Mouse (Mus musculus) kidney, embryonic 16.5 days (tissue): ENCODE data around the gene Ces1c. TPM values are rescaled to one million over a fixed set of nuclear protein-coding genes. Genes with fewer than 3 reads are reported as not detected.

Experiments used
- ATAC-seq: fragments of 200-750 bp; cut with Nextera tagmentation; 2 replicates; pipeline ENCODE4 v1.8.0; 2017; ENCODE audit warnings: moderate TSS enrichment; ENCODE audit not compliant: low FRiP score, low TSS enrichment
- H3K27ac ChIP-seq: fragments of 300-500 bp; sonication (generic); 2 replicates; pipeline ENCODE4 v1.5.1; 2014; ENCODE audit warnings: low read length
- H3K27me3 ChIP-seq: fragments of 300-500 bp; sonication (generic); 2 replicates; pipeline ENCODE4 v1.6.1; 2014; ENCODE audit warnings: low read length, control low read depth, mixed read lengths; ENCODE audit not compliant: insufficient read depth
- H3K36me3 ChIP-seq: fragments of 300-500 bp; sonication (generic); 2 replicates; pipeline ENCODE4 v1.6.1; 2014; ENCODE audit warnings: low read length, control low read depth, mixed read lengths; ENCODE audit not compliant: insufficient read depth
- H3K4me1 ChIP-seq: fragments of 300-500 bp; sonication (generic); 2 replicates; pipeline ENCODE4 v1.6.1; 2014; ENCODE audit warnings: low read length, control low read depth, mixed read lengths; ENCODE audit not compliant: insufficient read depth
- H3K4me2 ChIP-seq: fragments of 300-500 bp; sonication (generic); replicated peaks from 2 replicates; pipeline ENCODE4 v1.6.1; 2014; ENCODE audit warnings: low read depth, low read length
- H3K4me3 ChIP-seq: fragments of 300-500 bp; sonication (generic); 2 replicates; pipeline ENCODE4 v1.5.1; 2014; ENCODE audit warnings: mild to moderate bottlenecking, low read length
- H3K9ac ChIP-seq: fragments of 300-500 bp; sonication (generic); replicated peaks from 2 replicates; pipeline ENCODE4 v1.6.1; 2014; ENCODE audit warnings: low read length
- H3K9me3 ChIP-seq: fragments of 300-500 bp; sonication (generic); 2 replicates; pipeline ENCODE4 v1.6.1; 2016; ENCODE audit warnings: low read length, control low read depth
- WGBS: fragments of 180-500 bp; shearing (Covaris S2); extraction: QIAGEN DNeasy Blood & Tissue Kit; methylation state at CpG from one replicate; pipeline ENCODE4 v1.1.7; 2014; 5-methylcytosine and 5-hydroxymethylcytosine counted together
- polyA plus RNA-seq: library from polyadenylated mRNA; unstranded; fragments of >200 nt; fragmentation: Nextera tagmentation; extraction: Ambion mirVana; gene quantifications from 2 replicates; pipeline ENCODE4 v1.2.1, GENCODE M21; 2015

The Ces1c gene
- polyA plus RNA-seq, result 0.09 TPM in 1 of 2 replicates, not detected in the other

DNA sequence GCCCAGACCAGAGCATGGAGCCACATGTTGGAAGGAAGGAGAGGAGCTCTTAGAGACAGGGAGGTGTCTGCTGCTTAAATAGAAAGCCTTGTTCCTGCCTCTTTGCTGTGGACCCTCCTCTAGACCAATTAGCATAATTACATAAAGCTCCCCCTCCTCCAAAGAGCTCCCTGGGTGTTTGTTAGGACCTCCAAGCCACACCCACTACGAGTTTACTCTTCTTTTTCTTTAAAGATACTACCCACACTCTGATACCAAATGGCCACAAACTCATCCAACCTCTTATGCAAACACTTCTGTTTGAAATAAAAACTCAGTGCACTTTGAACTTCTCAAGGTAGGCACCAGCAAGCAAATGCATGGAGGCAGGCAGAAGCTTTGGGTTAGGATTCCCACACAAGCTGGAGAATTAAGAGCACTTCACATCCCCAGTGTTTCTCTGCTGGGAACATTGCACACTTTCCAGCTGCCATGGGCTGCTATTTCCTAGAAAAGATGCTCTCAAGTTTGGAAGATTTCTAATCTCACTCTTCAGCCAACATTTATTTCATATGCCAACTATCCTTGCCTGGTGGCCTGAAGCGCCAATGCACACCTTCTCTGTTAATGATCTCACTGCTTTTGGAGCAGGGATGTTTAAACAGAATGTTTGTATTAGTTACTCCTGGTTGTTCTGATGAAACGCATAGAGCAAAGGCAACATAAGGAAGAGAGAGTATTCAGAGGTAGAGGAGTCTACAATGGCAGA, at the start of gene Ces1c:
Ces1c (minus strand) TSS at position 51 of the 748 bp plus-strand sequence.
- 82% methylated on average over 3 of the region's 3 CpGs for WGBS
- no peak within 1 kb of the TSS for H3K27ac ChIP-seq
- no peak within 1 kb of the TSS for H3K9ac ChIP-seq
- no peaks in the 10 kb centered on the region for H3K27me3 ChIP-seq
- no peak within 1 kb of the TSS for H3K4me2 ChIP-seq
- no peak for ATAC-seq
- no peaks in the 10 kb centered on the region for H3K36me3 ChIP-seq
- no peaks in the 10 kb centered on the region for H3K9me3 ChIP-seq
- no peaks in the 10 kb centered on the region for H3K4me1 ChIP-seq
- no peak within 1 kb of the TSS for H3K4me3 ChIP-seq

DNA sequence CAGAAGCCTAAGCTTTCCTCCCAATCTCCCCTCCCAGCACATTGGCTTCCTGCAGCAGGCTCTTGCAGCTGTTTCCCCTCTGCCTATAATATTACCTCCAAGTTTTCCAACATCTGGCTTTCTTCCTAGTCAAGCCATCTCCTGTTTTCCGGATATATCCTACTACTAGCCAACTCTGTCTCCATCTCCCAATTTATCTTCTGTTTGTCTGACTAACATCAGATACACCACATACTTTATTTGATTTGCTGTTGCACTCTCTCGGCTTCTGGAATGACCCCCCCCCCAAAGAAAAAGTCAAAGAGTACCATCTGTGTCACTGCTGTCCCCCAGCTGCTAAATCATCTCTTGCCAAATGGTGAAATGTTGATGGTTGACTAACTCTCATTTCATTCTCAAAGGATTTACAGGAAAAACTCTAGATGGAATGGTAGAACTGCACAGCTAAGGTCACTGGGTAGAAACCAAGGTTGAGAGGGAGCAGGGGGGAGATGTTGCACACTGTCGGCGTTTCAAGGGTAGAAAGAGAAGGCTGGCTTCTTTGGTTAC, 49.6 kb upstream of the Ces1c start:
- Histone ChIP-seq H3K9me3 (no peaks in the 10 kb centered on the region), H3K4me1 (peaks cover 7% of the 10 kb centered on the region; the same call in 1 of the 2 replicates), H3K36me3 (no peaks in the 10 kb centered on the region), H3K27me3 (no peaks in the 10 kb centered on the region), H3K9ac (no peak overlapping the region), H3K4me3 (no peak overlapping the region), H3K27ac (no peak overlapping the region), H3K4me2 (no peak overlapping the region)
- peak; percentile 42; the same call in 1 of the 2 replicates for ATAC-seq
- 19% methylated on average over 4 of the region's 4 CpGs for WGBS

DNA sequence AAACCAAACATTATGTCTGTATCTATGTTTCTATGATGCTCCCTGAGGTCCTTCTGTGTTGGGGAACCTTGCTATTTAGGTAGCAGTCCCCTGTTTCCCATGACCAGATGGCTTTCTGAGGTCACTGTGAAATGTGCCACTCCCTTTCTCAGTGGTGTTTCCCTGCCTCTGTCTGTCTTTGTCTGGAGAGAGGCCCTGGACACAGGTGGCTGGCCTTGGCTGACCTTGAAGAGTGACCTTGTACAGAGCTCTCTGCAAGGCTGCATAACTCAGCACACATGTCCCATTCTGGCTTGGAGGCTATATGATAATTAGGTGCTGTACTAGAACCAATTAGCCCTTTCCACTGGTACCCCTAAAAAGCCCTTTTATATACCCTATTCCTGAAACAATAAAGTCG, 45.5 kb upstream of the Ces1c start:
- 38% methylated on average over 1 of the region's 1 CpGs for WGBS

DNA sequence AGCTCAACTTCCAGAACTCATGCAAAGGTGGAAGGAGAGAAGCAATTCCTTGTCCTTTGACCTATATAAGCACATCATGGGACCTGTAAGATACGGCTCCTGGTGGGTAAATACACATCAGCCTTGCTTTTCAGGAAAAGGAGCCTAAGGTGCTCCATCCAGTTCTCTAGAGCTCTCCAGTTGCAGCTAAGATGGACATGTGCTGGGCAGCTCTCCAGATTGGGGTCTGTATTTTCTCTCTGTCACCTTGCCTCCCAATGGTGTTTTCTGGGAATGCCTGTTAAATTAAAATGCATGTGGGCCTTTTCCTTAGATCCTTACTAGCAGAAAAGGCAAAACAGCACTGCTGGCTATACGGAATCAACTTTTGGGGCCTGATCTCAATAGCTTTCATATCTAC, 43.5 kb upstream of the Ces1c start:
- WGBS, result 88% methylated on average over 2 of the region's 2 CpGs
- Histone ChIP-seq H3K27me3 (no peaks in the 10 kb centered on the region), H3K4me1 (peaks cover 7% of the 10 kb centered on the region; the same call in 1 of the 2 replicates), H3K9ac (no peak overlapping the region), H3K36me3 (no peaks in the 10 kb centered on the region), H3K9me3 (no peaks in the 10 kb centered on the region), H3K27ac (no peak overlapping the region), H3K4me2 (no peak overlapping the region), H3K4me3 (no peak overlapping the region)
- ATAC-seq, result no peak

More for the DNA sequence above, 45.5 kb upstream of the Ces1c start:
- Histone ChIP-seq H3K4me1 (peaks cover 7% of the 10 kb centered on the region; the same call in 1 of the 2 replicates), H3K4me2 (no peak overlapping the region), H3K9me3 (no peaks in the 10 kb centered on the region), H3K27me3 (no peaks in the 10 kb centered on the region), H3K36me3 (no peaks in the 10 kb centered on the region), H3K9ac (no peak overlapping the region), H3K27ac (no peak overlapping the region), H3K4me3 (no peak overlapping the region)
- ATAC-seq, result 0 out of 2 replicates have a peak, but pooled peaks have one; percentile 65

DNA sequence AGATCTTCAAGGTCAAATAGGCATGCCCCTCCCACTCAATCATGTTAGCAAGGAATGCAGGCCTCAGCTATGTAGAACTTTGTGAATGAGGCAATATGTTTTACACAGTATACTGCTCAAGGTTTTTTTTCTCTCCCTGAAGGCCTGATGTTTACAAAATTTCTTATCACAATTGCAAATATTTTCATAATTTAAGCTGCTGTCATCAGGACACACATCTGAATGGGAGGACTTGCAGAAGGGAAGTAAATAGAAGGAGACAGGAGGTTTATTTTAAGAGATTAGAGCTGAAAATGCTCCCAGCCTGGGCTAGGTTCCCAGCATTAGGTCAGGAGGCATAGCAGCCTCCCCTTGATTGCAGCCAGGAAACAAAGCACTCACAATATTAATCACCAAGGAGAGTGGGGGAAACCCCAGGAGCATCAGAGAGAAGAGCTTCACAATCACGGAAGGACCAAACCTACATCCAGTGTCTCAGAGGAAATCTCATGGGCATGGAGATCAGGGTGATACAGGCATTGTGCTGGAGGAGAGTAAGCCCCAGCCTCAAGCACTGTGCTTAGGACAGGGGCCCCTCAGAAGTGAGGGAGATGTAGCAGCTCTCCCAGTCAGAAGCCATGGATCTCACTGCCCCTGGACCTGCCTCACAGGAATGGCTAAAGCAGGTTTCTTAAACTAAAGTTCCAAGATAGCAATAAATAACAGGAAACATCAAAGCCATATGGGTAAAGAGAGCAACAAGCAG, 40.9 kb upstream of the Ces1c start:
- 59% methylated on average over 1 of the region's 1 CpGs for WGBS
- no peaks in the 10 kb centered on the region for H3K27me3 ChIP-seq
- H3K4me3 ChIP-seq, result no peak overlapping the region
- H3K36me3 ChIP-seq, result no peaks in the 10 kb centered on the region
- ATAC-seq, result no peak
- H3K9ac ChIP-seq, result no peak overlapping the region
- H3K4me2 ChIP-seq, result no peak overlapping the region
- no peaks in the 10 kb centered on the region for H3K9me3 ChIP-seq
- no peak overlapping the region for H3K27ac ChIP-seq
- H3K4me1 ChIP-seq, result peaks cover 7% of the 10 kb centered on the region; the same call in 1 of the 2 replicates

DNA sequence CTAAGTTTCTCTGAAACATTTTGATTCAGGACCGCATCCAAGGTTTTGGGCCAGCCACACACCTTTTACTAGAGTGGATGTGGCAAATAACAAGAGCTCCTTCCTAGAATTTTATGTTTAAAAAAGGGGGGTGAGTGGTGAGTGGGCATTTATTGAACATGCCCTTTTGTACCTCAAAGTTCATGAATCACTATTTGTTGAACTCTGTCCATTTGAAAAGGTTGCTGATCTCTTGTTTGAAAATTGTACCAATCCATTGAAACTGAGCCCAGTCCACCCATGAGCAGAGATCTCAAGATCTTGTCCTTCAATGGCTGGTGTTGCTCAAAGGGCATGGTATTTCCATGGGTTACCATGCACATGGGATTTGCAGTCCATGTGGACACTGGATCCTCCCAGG, 32.3 kb upstream of the Ces1c start:
- no peaks in the 10 kb centered on the region for H3K36me3 ChIP-seq
- no peak overlapping the region for H3K4me3 ChIP-seq
- H3K9me3 ChIP-seq, result no peaks in the 10 kb centered on the region
- WGBS, result 91% methylated on average over 1 of the region's 1 CpGs
- no peak overlapping the region for H3K9ac ChIP-seq
- no peak for ATAC-seq
- no peaks in the 10 kb centered on the region for H3K4me1 ChIP-seq
- no peak overlapping the region for H3K4me2 ChIP-seq
- H3K27me3 ChIP-seq, result no peaks in the 10 kb centered on the region
- H3K27ac ChIP-seq, result no peak overlapping the region

DNA sequence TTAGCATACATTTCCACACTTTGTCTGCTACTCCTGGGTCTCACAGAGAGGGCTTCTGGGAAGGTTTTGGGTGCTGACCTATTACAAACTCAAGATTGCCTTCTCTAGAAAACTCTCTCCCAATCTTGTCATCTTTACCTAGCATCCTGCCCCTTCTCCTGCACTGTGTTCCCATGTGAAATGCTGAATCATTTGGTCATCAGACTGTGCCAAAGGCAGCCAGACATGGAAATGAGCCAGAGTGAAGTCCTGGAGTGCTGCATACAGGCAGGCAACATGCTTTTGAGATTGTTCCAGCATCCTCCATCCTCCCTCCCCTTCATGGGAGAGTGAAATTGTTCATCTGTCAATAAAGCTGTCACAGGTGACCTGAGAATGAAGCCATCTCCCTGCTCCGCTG, 20.3 kb upstream of the Ces1c start:
- Histone ChIP-seq H3K27ac (no peak overlapping the region), H3K36me3 (no peaks in the 10 kb centered on the region), H3K9ac (no peak overlapping the region), H3K27me3 (no peaks in the 10 kb centered on the region), H3K4me3 (no peak overlapping the region), H3K4me1 (no peaks in the 10 kb centered on the region), H3K9me3 (no peaks in the 10 kb centered on the region), H3K4me2 (no peak overlapping the region)
- ATAC-seq, result no peak
- 92% methylated on average over 1 of the region's 1 CpGs for WGBS

DNA sequence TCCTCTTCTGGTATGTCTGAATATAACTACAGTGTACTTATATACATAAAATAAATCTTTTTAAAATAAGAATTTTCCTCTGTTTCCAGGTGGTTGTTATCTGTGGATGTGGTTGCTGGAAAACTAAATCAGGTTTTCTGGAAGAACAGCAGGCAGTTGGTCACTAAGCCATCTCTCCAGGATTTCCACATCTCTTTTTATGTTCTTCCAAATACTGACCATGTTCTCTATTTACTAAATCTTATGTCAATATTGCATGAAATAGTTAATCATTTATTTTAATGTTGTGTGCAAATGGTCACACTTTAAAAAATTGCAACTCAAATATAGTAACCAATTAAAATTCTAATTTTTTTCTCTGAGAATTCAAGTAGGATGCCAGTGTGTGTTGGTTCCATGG, 16.2 kb upstream of the Ces1c start:
- H3K27ac ChIP-seq, result no peak overlapping the region
- H3K9ac ChIP-seq, result no peak overlapping the region
- no peaks in the 10 kb centered on the region for H3K9me3 ChIP-seq
- no peak overlapping the region for H3K4me2 ChIP-seq
- no peaks in the 10 kb centered on the region for H3K27me3 ChIP-seq
- no peak overlapping the region for H3K4me3 ChIP-seq
- no peaks in the 10 kb centered on the region for H3K36me3 ChIP-seq
- H3K4me1 ChIP-seq, result no peaks in the 10 kb centered on the region
- no peak for ATAC-seq

DNA sequence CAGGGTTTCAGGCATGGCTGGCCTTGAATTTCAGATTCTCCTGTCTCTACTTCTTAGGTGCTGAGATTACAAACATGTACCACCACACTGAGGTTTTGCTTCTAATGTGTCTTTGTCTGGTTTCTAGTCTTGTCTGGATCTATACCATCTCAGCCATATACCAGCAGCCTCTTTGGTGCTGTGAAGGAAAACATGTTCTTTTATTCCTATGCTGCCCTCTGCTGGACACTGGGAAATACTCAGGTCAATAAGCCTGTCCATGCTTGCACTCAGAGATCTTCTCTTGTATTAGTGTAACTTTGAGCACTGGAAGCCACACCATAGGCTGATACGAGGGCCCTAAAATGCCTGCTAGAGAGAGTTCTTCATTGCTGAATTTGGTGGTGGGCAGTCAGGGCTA, 9.6 kb upstream of the Ces1c start:
- Histone ChIP-seq H3K4me2 (no peak overlapping the region), H3K9me3 (no peaks in the 10 kb centered on the region), H3K36me3 (no peaks in the 10 kb centered on the region), H3K27me3 (no peaks in the 10 kb centered on the region), H3K27ac (no peak overlapping the region), H3K9ac (no peak overlapping the region), H3K4me1 (no peaks in the 10 kb centered on the region), H3K4me3 (no peak overlapping the region)
- 45% methylated on average over 1 of the region's 1 CpGs for WGBS
- no peak for ATAC-seq

DNA sequence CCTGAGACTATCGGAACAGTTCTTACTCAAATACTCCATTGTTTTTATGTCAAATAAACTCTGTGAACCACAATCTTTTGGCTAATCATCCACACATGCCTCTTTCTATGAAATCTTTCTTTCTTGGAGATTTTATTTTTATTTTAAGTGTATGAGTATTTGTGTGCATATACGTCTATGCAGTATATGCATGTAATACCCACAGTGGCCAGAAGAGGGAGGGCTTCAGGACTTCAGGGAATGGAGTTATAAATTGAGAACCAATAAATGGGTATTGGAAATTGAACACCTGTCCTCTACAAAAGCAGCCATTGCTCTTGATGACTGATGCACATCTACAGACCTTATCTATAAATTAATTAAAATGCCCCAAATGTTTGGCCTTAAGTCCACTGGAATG, 1.1 kb upstream of the Ces1c start:
- no peaks in the 10 kb centered on the region for H3K27me3 ChIP-seq
- H3K4me1 ChIP-seq, result no peaks in the 10 kb centered on the region
- 99% methylated on average over 2 of the region's 2 CpGs for WGBS
- no peak overlapping the region for H3K27ac ChIP-seq
- no peaks in the 10 kb centered on the region for H3K9me3 ChIP-seq
- ATAC-seq, result no peak
- no peak overlapping the region for H3K4me3 ChIP-seq
- H3K36me3 ChIP-seq, result no peaks in the 10 kb centered on the region
- no peak overlapping the region for H3K9ac ChIP-seq
- no peak overlapping the region for H3K4me2 ChIP-seq
